Mouse (Mus musculus) gastrocnemius, adult 18-20 months (tissue): Measurements from ENCODE around the gene Smpd2. TPM values are rescaled to one million over a fixed set of nuclear protein-coding genes. Genes with fewer than 3 reads are reported as not detected.

ENCODE experiments used
- DNase-seq: peaks from one replicate; pipeline ENCODE4 v3.0.0; 2021; ENCODE audit warnings: low spot score
- total RNA-seq, 2 experiments: library from RNA; stranded (reverse); gene quantifications; 2 replicates each; pipeline ENCODE4 v1.2.3; 2021

Gene Smpd2
- total RNA-seq, 2 experiments from 2014 or later: 9.2 to 9.9 TPM

- DNase-seq: no peak
Observed at GRCm38 (mm10) chr10:41459990-41460389, 30.2 kb downstream of the Smpd2 start.

- DNase-seq: no peak
Observed at GRCm38 (mm10) chr10:41452791-41453190, 37.4 kb downstream of the Smpd2 start.

GRCm38 (mm10) chr10:41451656-41452055 is 38.5 kb downstream of the Smpd2 start:
- no peak for DNase-seq

- DNase-seq: no peak
Observed at GRCm38 (mm10) chr10:41450780-41451522, 39.2 kb downstream of the Smpd2 start.

- peak; percentile 94 for DNase-seq
Observed at GRCm38 (mm10) chr10:41450137-41450670, 40.0 kb downstream of the Smpd2 start, which contains the start of gene Zbtb24. Zbtb24 (plus strand) TSS chr10:41450383.

GRCm38 (mm10) chr10:41449684-41450083 is 40.5 kb downstream of the Smpd2 start:
- DNase-seq: no peak

GRCm38 (mm10) chr10:41448216-41448615 is 42.0 kb downstream of the Smpd2 start:
- DNase-seq: no peak

Other genes starting within 250 kb of the Smpd2 start
- 1 to 10 TPM; 7.3 to 7.6 TPM for gene Fig4, start 187.1 kb downstream of the Smpd2 start, total RNA-seq
- not detected for gene Ak9, start 186.4 kb downstream of the Smpd2 start, total RNA-seq
- 1 to 10 TPM; 4.6 to 5.0 TPM for gene Zbtb24, start 40.0 kb downstream of the Smpd2 start, total RNA-seq
- 1 to 10 TPM; 4.0 to 7.8 TPM for gene Mical1, start 14.1 kb downstream of the Smpd2 start, total RNA-seq
- gene Ppil6, start 70 bp upstream of the Smpd2 start, total RNA-seq: not detected
- 100 to 1,000 TPM; 145 to 153 TPM for gene Cd164, start 29.0 kb upstream of the Smpd2 start, total RNA-seq
- 1 to 10 TPM; 1.0 TPM for gene Ccdc162, start 226.3 kb upstream of the Smpd2 start, total RNA-seq